Mouse (Mus musculus) heart, postnatal 0 days (tissue): ENCODE measurements at regions not wholly inside any gene's neighbourhood (a gene's known extent, or its start where the extent isn't known, plus 50 kb on each side); places are given as distances from the start of the nearest gene placed in this dataset.

ENCODE experiments used
- CTCF ChIP-seq: IDR thresholded peaks from 2 replicates; pipeline ENCODE4 v1.5.1; 2016; ENCODE audit warnings: antibody characterized with exemption, control low read depth, low read depth
- EP300 ChIP-seq: IDR thresholded peaks from 2 replicates; pipeline ENCODE4 v1.6.1; 2016; ENCODE audit warnings: antibody characterized with exemption, low read depth

DNA sequence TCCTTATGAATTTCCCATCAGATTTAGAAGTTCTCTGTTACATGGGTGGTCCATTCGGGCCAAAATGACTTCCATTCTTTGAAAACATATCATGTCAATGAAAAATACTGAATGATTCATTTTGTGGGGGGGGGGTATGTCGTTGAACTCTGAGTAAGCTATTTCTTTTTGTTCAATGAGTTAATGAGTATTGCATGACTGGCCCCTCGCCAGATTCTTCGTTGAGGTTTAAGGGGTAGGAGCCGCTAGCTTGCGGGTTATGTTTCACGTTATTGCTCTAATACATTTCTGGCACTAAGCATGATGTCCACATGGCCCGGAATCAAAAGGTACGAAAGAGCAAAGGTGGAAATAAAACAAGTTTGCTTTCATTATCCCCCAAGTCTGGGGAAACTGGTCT, 59.5 kb upstream of the Slc28a3 start:
- TF ChIP-seq CTCF (no peak), EP300 (no peak)
